In the genomic region with DNA sequence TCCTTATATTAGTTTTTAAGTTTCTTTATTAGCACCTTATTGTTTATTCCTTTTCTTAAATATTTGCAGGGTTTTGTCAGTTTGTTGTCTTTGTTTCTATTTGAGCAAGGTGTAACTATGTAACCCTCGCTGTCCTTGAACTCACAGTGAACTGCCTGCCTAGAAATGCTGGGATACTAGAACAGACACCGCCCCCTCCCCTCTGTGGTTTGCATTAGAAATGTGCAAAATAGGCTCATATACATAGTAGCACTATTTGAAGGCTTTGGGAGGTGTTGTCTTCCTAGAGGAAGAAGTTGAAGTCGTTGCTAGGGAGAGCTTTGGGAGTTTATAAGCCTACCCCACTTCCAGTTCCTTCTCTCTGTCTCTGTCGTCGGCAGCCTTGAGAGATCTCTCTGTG, we compare ENCODE assay signal across 12 mouse cellular contexts.
"Had no signal": no experiment of that assay in that cellular context is flagged by ENCODE, and none has a peak within 500 bp of the region (broad histone marks: within the 10 kb centered on the region; RNA-seq: fewer than 3 reads in every experiment).

No protein-coding gene starts in this region.

- H3K9ac ChIP-seq: liver, embryonic 14.5 days; liver, postnatal 0 days; lung, embryonic 14.5 days had no signal

- H3K9me3 ChIP-seq: megakaryocyte, embryonic 14.5 days had no signal

- H3K4me1 ChIP-seq: megakaryocyte, embryonic 14.5 days had no signal

- H3K4me3 ChIP-seq: megakaryocyte, embryonic 14.5 days had no signal

- ATAC-seq: liver, postnatal 0 days; lung, postnatal 0 days had no signal

- H3K4me2 ChIP-seq: lung, embryonic 14.5 days; midbrain, embryonic 11.5 days had no signal

- H3K27ac ChIP-seq: kidney, postnatal 0 days; liver, embryonic 14.5 days; macrophage had no signal

- DNase-seq: kidney, adult 2 months; kidney, postnatal 25 days; liver, postnatal 0 days; lung, embryonic 14.5 days; midbrain, embryonic 14.5 days; thymus, postnatal 25 days had no signal
